Mouse (Mus musculus): ENCODE measurements at regions not wholly inside any gene's neighbourhood (a gene's known extent, or its start where the extent isn't known, plus 50 kb on each side); places are given as distances from the start of the nearest gene placed in this dataset.

GRCm38 (mm10) chr5:69756769-69757485, 164.8 kb upstream of the Gnpda2 start:
- no peaks in the 10 kb centered on the region for H3K36me3 ChIP-seq
- 85% methylated on average over 3 of the region's 3 CpGs for WGBS
- H3K4me1 ChIP-seq: no peaks in the 10 kb centered on the region
- no peaks in the 10 kb centered on the region for H3K9me3 ChIP-seq (replicated peaks)
- H3K27me3 ChIP-seq: no peaks in the 10 kb centered on the region
- H3K27ac ChIP-seq: no peak overlapping the region
- no peak overlapping the region for H3K9ac ChIP-seq
- H3K4me3 ChIP-seq: no peak overlapping the region
- H3K4me2 ChIP-seq (replicated peaks): no peak overlapping the region
- ATAC-seq (ENCODE audit: low FRiP score): peak; percentile 29; the same call in 1 of the 2 replicates

- Histone ChIP-seq H3K9me3 (replicated peaks) (no peaks in the 10 kb centered on the region), H3K4me1 (no peaks in the 10 kb centered on the region), H3K4me2 (replicated peaks) (no peak overlapping the region), H3K4me3 (no peak overlapping the region), H3K36me3 (no peaks in the 10 kb centered on the region), H3K27me3 (no peaks in the 10 kb centered on the region), H3K9ac (no peak overlapping the region), H3K27ac (no peak overlapping the region)
- WGBS: 50% methylated on average over 1 of the region's 1 CpGs
- ATAC-seq (ENCODE audit: low FRiP score): peak; percentile 35; the same call in 1 of the 2 replicates
These were observed 164.2 kb upstream of the Gnpda2 start for GRCm38 (mm10) chr5:69756360-69756759.

GRCm38 (mm10) chr5:69740511-69740910, 148.4 kb upstream of the Gnpda2 start:
- H3K4me1 ChIP-seq: no peaks in the 10 kb centered on the region
- H3K9ac ChIP-seq: no peak overlapping the region
- no peaks in the 10 kb centered on the region for H3K36me3 ChIP-seq
- no peaks in the 10 kb centered on the region for H3K27me3 ChIP-seq
- WGBS: 86% methylated on average over 1 of the region's 1 CpGs
- no peak for ATAC-seq (ENCODE audit: low FRiP score)
- H3K4me2 ChIP-seq (replicated peaks): no peak overlapping the region
- H3K4me3 ChIP-seq: no peak overlapping the region
- no peaks in the 10 kb centered on the region for H3K9me3 ChIP-seq (replicated peaks)
- H3K27ac ChIP-seq: no peak overlapping the region

- ATAC-seq (ENCODE audit: low FRiP score): no peak
- H3K36me3 ChIP-seq: no peaks in the 10 kb centered on the region
- H3K27ac ChIP-seq: no peak overlapping the region
- H3K4me3 ChIP-seq: no peak overlapping the region
- no peaks in the 10 kb centered on the region for H3K27me3 ChIP-seq
- H3K4me2 ChIP-seq (replicated peaks): no peak overlapping the region
- WGBS: 85% methylated on average over 5 of the region's 5 CpGs
- H3K9me3 ChIP-seq (replicated peaks): no peaks in the 10 kb centered on the region
- H3K9ac ChIP-seq: no peak overlapping the region
- no peaks in the 10 kb centered on the region for H3K4me1 ChIP-seq
These were observed 129.3 kb upstream of the Gnpda2 start for GRCm38 (mm10) chr5:69721351-69722006.

- Histone ChIP-seq H3K27me3 (no peaks in the 10 kb centered on the region), H3K4me1 (no peaks in the 10 kb centered on the region), H3K9me3 (replicated peaks) (no peaks in the 10 kb centered on the region), H3K27ac (no peak overlapping the region), H3K4me2 (replicated peaks) (no peak overlapping the region), H3K9ac (no peak overlapping the region), H3K36me3 (no peaks in the 10 kb centered on the region), H3K4me3 (no peak overlapping the region)
- 55% methylated on average over 2 of the region's 2 CpGs for WGBS
- peak; percentile 50; the same call in 1 of the 2 replicates for ATAC-seq (ENCODE audit: low FRiP score)
These were observed 123.9 kb upstream of the Gnpda2 start for GRCm38 (mm10) chr5:69716087-69716486.

GRCm38 (mm10) chr5:69707099-69707498, 115.0 kb upstream of the Gnpda2 start:
- Histone ChIP-seq H3K9me3 (replicated peaks) (no peaks in the 10 kb centered on the region), H3K36me3 (no peaks in the 10 kb centered on the region), H3K4me3 (no peak overlapping the region), H3K27me3 (no peaks in the 10 kb centered on the region), H3K4me1 (no peaks in the 10 kb centered on the region), H3K9ac (no peak overlapping the region), H3K4me2 (replicated peaks) (no peak overlapping the region), H3K27ac (no peak overlapping the region)
- 7% methylated on average over 2 of the region's 2 CpGs for WGBS
- no peak for ATAC-seq (ENCODE audit: low FRiP score)

GRCm38 (mm10) chr5:69705168-69705532, 113.0 kb upstream of the Gnpda2 start:
- Histone ChIP-seq H3K9ac (no peak overlapping the region), H3K9me3 (replicated peaks) (no peaks in the 10 kb centered on the region), H3K4me2 (replicated peaks) (no peak overlapping the region), H3K4me3 (no peak overlapping the region), H3K27me3 (no peaks in the 10 kb centered on the region), H3K27ac (no peak overlapping the region), H3K4me1 (no peaks in the 10 kb centered on the region), H3K36me3 (no peaks in the 10 kb centered on the region)
- WGBS: 63% methylated on average over 4 of the region's 4 CpGs
- ATAC-seq (ENCODE audit: low FRiP score): peak; percentile 41; the same call in 1 of the 2 replicates

GRCm38 (mm10) chr5:69704261-69705167, 112.4 kb upstream of the Gnpda2 start:
- WGBS: 53% methylated on average over 2 of the region's 2 CpGs
- peak; percentile 70 for ATAC-seq (ENCODE audit: low FRiP score)
- no peaks in the 10 kb centered on the region for H3K36me3 ChIP-seq

GRCm38 (mm10) chr5:69678770-69679169, 86.6 kb upstream of the Gnpda2 start:
- Histone ChIP-seq H3K9ac (no peak overlapping the region), H3K27ac (no peak overlapping the region), H3K4me3 (no peak overlapping the region), H3K27me3 (no peaks in the 10 kb centered on the region), H3K36me3 (no peaks in the 10 kb centered on the region), H3K9me3 (replicated peaks) (no peaks in the 10 kb centered on the region), H3K4me2 (replicated peaks) (no peak overlapping the region), H3K4me1 (no peaks in the 10 kb centered on the region)
- 73% methylated on average over 3 of the region's 3 CpGs for WGBS
- ATAC-seq (ENCODE audit: low FRiP score): no peak

More at GRCm38 (mm10) chr5:69704261-69705167, 112.4 kb upstream of the Gnpda2 start:
- H3K4me1 ChIP-seq: no peaks in the 10 kb centered on the region
- no peak overlapping the region for H3K9ac ChIP-seq
- H3K27me3 ChIP-seq: no peaks in the 10 kb centered on the region
- no peak overlapping the region for H3K27ac ChIP-seq
- H3K9me3 ChIP-seq (replicated peaks): no peaks in the 10 kb centered on the region
- H3K4me3 ChIP-seq: no peak overlapping the region
- H3K4me2 ChIP-seq (replicated peaks): no peak overlapping the region

- Histone ChIP-seq H3K4me2 (replicated peaks) (no peak overlapping the region), H3K9ac (no peak overlapping the region), H3K36me3 (no peaks in the 10 kb centered on the region), H3K27me3 (no peaks in the 10 kb centered on the region), H3K4me1 (no peaks in the 10 kb centered on the region), H3K27ac (no peak overlapping the region), H3K4me3 (no peak overlapping the region), H3K9me3 (replicated peaks) (no peaks in the 10 kb centered on the region)
- WGBS: 79% methylated on average over 3 of the region's 3 CpGs
- no peak for ATAC-seq (ENCODE audit: low FRiP score)
These were observed 86.1 kb upstream of the Gnpda2 start for GRCm38 (mm10) chr5:69678268-69678667.

GRCm38 (mm10) chr5:69665555-69665954, 73.4 kb upstream of the Gnpda2 start:
- no peak overlapping the region for H3K4me2 ChIP-seq (replicated peaks)
- no peaks in the 10 kb centered on the region for H3K36me3 ChIP-seq
- H3K9ac ChIP-seq: no peak overlapping the region
- H3K4me1 ChIP-seq: no peaks in the 10 kb centered on the region
- no peak for ATAC-seq (ENCODE audit: low FRiP score)
- H3K4me3 ChIP-seq: no peak overlapping the region
- no peak overlapping the region for H3K27ac ChIP-seq
- WGBS: 55% methylated on average over 2 of the region's 2 CpGs
- H3K27me3 ChIP-seq: no peaks in the 10 kb centered on the region
- H3K9me3 ChIP-seq (replicated peaks): no peaks in the 10 kb centered on the region

GRCm38 (mm10) chr5:69663961-69664360, 71.8 kb upstream of the Gnpda2 start:
- WGBS: 85% methylated on average over 3 of the region's 3 CpGs
- H3K9me3 ChIP-seq (replicated peaks): no peaks in the 10 kb centered on the region
- no peak for ATAC-seq (ENCODE audit: low FRiP score)
- no peak overlapping the region for H3K27ac ChIP-seq
- no peaks in the 10 kb centered on the region for H3K4me1 ChIP-seq
- H3K9ac ChIP-seq: no peak overlapping the region
- no peak overlapping the region for H3K4me2 ChIP-seq (replicated peaks)
- no peak overlapping the region for H3K4me3 ChIP-seq
- H3K36me3 ChIP-seq: no peaks in the 10 kb centered on the region
- no peaks in the 10 kb centered on the region for H3K27me3 ChIP-seq

Data from hindbrain, embryonic 12.5 days (tissue).